8 mouse cellular contexts compared by ENCODE assay signal in genomic region chr19:5568470-5569140, GRCm38 (mm10). TPM values are rescaled to one million over a fixed set of nuclear protein-coding genes. Genes with fewer than 3 reads are reported as not detected.
DNase-seq lines count a peak whose midpoint lies in the region; ATAC-seq lines count a peak whose summit lies in the region.

No protein-coding gene starts in this region.

- WGBS in hindbrain, embryonic 14.5 days: 8% methylated on average over 27 of the region's 27 CpGs

- peak overlapping the region; percentile 92 for H3K4me2 ChIP-seq in hindbrain, embryonic 14.5 days (replicated peaks)

- H3K27ac ChIP-seq in hindbrain, embryonic 14.5 days: no peak overlapping the region

- peaks cover 26% of the 10 kb centered on the region for H3K27me3 ChIP-seq in hindbrain, embryonic 14.5 days (ENCODE audit: control insufficient read depth, insufficient read depth, low read length)

- H3K4me1 ChIP-seq in hindbrain, embryonic 14.5 days (replicated peaks; ENCODE audit: control insufficient read depth, insufficient read depth, low read length): peaks cover 12% of the 10 kb centered on the region

- peak overlapping the region; percentile 55 for H3K4me3 ChIP-seq in hindbrain, embryonic 14.5 days (replicated peaks; ENCODE audit: low read length)

- H3K36me3 ChIP-seq in hindbrain, embryonic 14.5 days (replicated peaks; ENCODE audit: control insufficient read depth, insufficient read depth): peaks cover 10% of the 10 kb centered on the region; the same call in 1 of the 2 replicates

- H3K9me3 ChIP-seq in hindbrain, embryonic 14.5 days (ENCODE audit: control insufficient read depth, low read length): no peaks in the 10 kb centered on the region

- peak; percentile 95 for DNase-seq in R1 (ENCODE audit: low read depth, low spot score)
- DNase-seq in cerebellum, postnatal 14 days: peak; percentile 89 to 92
- DNase-seq in frontal cortex, postnatal 25 days (ENCODE audit: low spot score in 2 of 2): peak; percentile 60 to 78
- DNase-seq in hindbrain, embryonic 14.5 days (ENCODE audit: low spot score): peak; percentile 87
- peak; percentile 73 to 78 for DNase-seq in layer of hippocampus, postnatal 36 days
- peak; percentile 88 for DNase-seq in lung, postnatal 25 days (ENCODE audit: low spot score)
- DNase-seq in retina, adult 2 months (ENCODE audit: low read depth, low spot score): peak; percentile 61
- DNase-seq in thymus, postnatal 25 days: peak; percentile 83

- peak; percentile 18; the same call in 1 of the 2 replicates for ATAC-seq in hindbrain, embryonic 14.5 days (ENCODE audit: low FRiP score)

- H3K9ac ChIP-seq in hindbrain, embryonic 14.5 days: peak overlapping the region; percentile 70

RNA-seq across cellular contexts. Expression of gene Ap5b1, which starts 0.8 kb away (rescaled TPM):
- 3.8 and 4.0 TPM in 2 replicates for polyA plus RNA-seq in hindbrain, embryonic 14.5 days (2014; fragmentation: Nextera tagmentation; extraction: Ambion mirVana)
- 1 to 10 TPM; 5.8 to 7.0 TPM for total RNA-seq in layer of hippocampus, postnatal 36 days (2021)

RNA-seq across cellular contexts. Expression of gene Ovol1, which starts 8.2 kb away (rescaled TPM):
- polyA plus RNA-seq in hindbrain, embryonic 14.5 days (2014; fragmentation: Nextera tagmentation; extraction: Ambion mirVana): 0.07 and 0.15 TPM in 2 replicates
- not detected for total RNA-seq in layer of hippocampus, postnatal 36 days (2021)

RNA-seq across cellular contexts. Expression of gene Rnaseh2c, which starts 33.1 kb away (rescaled TPM):
- 55.1 and 55.3 TPM in 2 replicates for polyA plus RNA-seq in hindbrain, embryonic 14.5 days (2014; fragmentation: Nextera tagmentation; extraction: Ambion mirVana)
- total RNA-seq in layer of hippocampus, postnatal 36 days (2021): 10 to 100 TPM; 80.2 to 88.0 TPM

RNA-seq across cellular contexts. Expression of gene Kat5, which starts 41.4 kb away (rescaled TPM):
- 38.4 and 41.0 TPM in 2 replicates for polyA plus RNA-seq in hindbrain, embryonic 14.5 days (2014; fragmentation: Nextera tagmentation; extraction: Ambion mirVana)
- 10 to 100 TPM; 80.1 to 91.1 TPM for total RNA-seq in layer of hippocampus, postnatal 36 days (2021)

RNA-seq across cellular contexts. Expression of gene Snx32, which starts 58.3 kb away (rescaled TPM):
- 87.1 and 96.5 TPM in 2 replicates for polyA plus RNA-seq in hindbrain, embryonic 14.5 days (2014; fragmentation: Nextera tagmentation; extraction: Ambion mirVana)
- 10 to 100 TPM; 80.5 to 83.5 TPM for total RNA-seq in layer of hippocampus, postnatal 36 days (2021)
